Mouse (Mus musculus): Measurements from ENCODE around the gene Grin1.

Grin1 gene

DNA sequence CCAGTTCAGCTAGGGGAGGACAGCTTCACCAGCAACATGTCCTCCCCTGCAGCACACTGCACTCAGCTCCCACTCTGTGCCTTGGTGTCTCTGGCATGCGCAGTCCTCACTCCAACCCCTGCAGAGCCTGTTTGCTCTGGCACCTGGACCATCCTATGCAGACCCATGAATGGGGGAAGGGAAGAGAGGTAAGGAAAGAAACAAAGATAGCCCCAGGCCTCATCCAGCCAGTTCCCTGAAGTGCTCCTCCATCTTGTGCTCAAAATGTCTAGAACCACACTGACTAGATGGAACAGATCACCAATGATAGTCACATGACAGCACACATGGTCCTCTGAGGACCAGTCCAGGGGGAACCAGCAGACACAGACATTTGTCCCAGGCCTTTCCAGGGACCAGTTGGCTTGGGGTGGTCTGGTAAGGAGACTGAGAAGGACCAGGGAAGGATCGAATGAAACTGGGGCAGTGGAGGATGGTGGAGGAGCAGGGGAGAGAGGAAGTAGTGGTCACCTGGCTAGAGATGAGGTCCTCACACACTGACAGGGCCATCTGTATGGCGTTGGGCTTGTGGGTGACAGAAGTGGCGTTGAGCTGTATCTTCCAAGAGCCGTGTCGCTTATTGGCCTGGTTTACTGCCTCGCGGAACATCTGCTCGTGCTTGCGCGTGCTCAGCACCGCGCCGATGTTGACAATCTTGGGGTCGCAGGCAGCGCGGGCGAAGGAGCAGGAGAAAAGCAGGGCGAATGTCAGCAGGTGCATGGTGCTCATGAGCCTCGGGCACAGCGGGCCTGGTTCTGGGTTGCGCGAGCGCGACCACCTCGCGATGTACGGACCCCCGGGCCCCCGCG is 644 bp downstream of the Grin1 start:
- in situ Hi-C loops (cut with MboI, MseI), result no loop called here

DNA sequence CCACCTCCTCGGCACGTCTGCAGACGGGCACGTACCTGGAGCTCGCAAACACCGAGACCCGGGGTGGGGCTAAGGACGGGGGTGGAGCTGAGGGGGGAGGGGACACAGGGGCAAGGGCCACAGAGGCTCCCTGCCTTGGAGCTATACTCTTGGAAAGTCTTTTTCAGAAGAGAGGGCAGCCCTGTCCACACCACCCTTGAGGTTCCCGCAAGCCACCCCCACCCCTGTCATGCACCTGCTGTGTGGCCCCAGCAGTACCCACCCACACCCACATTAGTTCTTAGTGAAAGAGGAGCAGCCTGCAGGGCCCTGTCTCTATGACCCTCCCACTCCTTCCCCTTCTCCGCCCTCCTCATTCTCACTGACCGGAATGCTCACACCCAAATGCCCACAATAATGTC is 7.5 kb downstream of the Grin1 start:
- in situ Hi-C loops (cut with MboI, MseI), result no loop called here

- in situ Hi-C loops (cut with MboI, MseI), result no loop called here
Measured at GRCm38 (mm10) chr2:25310969-25311368, 8.0 kb downstream of the Grin1 start.

DNA sequence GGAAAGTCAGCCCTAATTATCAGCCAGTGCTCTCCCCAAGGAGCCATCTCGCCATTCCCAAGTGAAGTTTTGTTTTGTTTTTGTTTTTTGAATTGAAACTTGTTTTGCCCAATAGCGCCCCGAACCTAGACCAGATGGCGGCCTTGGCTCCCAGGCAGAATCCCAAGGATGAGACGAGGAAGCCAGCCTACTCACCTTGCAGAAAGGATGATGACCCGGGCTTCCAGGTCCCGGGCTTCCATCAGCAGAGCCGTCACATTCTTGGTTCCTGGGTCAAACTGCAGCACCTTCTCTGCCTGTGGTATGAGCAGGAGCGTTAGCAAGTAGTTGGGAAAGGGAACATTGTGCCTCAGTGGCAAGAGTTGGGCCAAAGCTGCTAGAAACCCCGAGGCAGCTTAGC is 8.8 kb downstream of the Grin1 start:
- in situ Hi-C loops (cut with MboI, MseI), result no loop called here

- in situ Hi-C loops (cut with MboI, MseI), result no loop called here
Measured at GRCm38 (mm10) chr2:25305587-25306359, 13.2 kb downstream of the Grin1 start.

- in situ Hi-C loops (cut with MboI, MseI), result no loop called here
Measured at GRCm38 (mm10) chr2:25304657-25305541, 14.1 kb downstream of the Grin1 start.

- in situ Hi-C loops (cut with MboI, MseI), result no loop called here
Measured at GRCm38 (mm10) chr2:25303931-25304656, 14.9 kb downstream of the Grin1 start.

- in situ Hi-C loops (cut with MboI, MseI), result no loop called here
Measured at GRCm38 (mm10) chr2:25303452-25303851, 15.5 kb downstream of the Grin1 start.

GRCm38 (mm10) chr2:25298046-25298445 is 20.9 kb downstream of the Grin1 start:
- in situ Hi-C loops (cut with MboI, MseI), result no loop called here

DNA sequence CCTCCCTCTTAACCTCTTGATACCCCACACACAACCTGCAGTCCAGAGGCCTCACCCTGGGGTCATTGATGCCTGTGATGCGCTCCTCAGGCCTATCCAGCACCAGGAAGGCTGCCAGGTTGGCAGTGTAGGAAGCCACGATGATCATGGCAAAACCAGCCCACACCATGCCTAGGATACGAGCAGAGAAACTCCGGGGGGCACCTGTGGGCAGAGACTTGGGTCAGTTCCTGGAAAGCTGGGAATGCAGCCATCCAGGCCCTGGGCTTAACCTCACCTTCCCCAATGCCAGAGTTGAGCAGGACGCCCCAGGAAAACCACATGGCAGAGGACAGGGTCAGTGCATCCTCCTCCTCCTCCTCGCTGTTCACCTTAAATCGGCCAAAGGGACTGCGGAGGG is 21.9 kb downstream of the Grin1 start:
- in situ Hi-C loops (cut with MboI, MseI), result no loop called here

DNA sequence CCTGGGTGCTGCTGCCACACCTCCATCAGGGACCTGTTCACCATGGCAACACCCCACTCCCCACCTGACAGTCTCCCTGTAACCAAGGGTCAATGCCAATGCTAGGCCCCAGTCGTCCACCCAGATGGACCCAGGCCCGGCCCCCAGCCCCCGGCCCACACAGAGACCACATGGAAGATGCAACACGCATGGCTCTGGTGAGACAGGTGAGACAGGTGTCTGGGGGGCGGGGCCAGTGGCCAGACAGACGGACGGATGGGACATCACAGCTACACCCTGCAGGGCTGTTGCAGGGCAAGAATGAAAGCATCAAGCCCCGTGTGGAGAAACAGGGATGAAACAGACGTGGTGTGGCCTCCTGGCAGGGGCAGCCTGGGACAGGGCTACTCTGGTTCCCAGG is 25.3 kb downstream of the Grin1 start:
- in situ Hi-C loops (cut with MboI, MseI), result no loop called here

GRCm38 (mm10) chr2:25292856-25293255 is 26.1 kb downstream of the Grin1 start:
- in situ Hi-C loops (cut with MboI, MseI), result no loop called here

GRCm38 (mm10) chr2:25292054-25292544 is 26.9 kb downstream of the Grin1 start:
- in situ Hi-C loops (cut with MboI, MseI), result no loop called here

GRCm38 (mm10) chr2:25291184-25292053 is 27.6 kb downstream of the Grin1 start:
- in situ Hi-C loops (cut with MboI, MseI), result no loop called here

- in situ Hi-C loops (cut with MboI, MseI), result no loop called here
Measured at GRCm38 (mm10) chr2:25290816-25291130, 28.2 kb downstream of the Grin1 start.

DNA sequence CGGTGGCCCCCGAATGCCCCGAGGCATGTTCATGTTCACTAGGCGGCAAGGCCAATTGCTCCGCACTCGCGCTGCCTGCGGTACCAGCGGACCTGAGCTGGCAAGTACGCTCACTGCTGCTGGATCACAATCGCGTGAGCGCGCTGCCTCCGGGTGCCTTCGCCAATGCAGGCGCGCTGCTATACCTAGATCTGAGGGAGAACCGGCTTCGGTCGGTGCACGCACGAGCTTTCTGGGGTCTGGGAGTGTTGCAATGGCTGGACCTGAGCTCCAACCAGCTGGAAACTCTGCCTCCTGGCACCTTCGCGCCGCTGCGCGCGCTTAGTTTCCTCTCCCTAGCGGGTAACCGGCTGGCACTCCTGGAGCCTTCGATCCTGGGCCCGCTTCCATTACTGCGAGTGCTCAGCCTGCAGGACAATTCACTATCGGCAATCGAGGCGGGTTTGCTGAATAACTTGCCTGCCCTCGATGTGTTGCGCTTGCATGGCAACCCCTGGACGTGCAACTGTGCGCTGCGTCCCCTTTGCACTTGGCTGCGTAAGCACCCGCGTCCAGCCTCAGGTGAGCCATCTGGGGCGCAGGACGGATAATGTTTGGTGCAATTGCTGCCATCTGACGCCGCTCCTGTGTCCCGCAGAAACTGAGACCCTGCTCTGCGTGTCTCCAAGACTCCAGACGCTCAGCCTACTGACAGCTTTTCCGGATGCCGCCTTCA is 28.7 kb downstream of the Grin1 start:
- in situ Hi-C loops (cut with MboI, MseI), result no loop called here

- in situ Hi-C loops (cut with MboI, MseI), result no loop called here
Measured at GRCm38 (mm10) chr2:25289651-25290050, 29.3 kb downstream of the Grin1 start, which contains the start of gene Lrrc26. Gene Lrrc26, plus strand, starts transcription at chr2:25289915.

GRCm38 (mm10) chr2:25288734-25289345 is 30.1 kb downstream of the Grin1 start:
- in situ Hi-C loops (cut with MboI, MseI), result no loop called here

All from T-helper 2 cell (primary cell).